Comparison of ENCODE assay signal across 8 mouse cellular contexts in the genomic region with DNA sequence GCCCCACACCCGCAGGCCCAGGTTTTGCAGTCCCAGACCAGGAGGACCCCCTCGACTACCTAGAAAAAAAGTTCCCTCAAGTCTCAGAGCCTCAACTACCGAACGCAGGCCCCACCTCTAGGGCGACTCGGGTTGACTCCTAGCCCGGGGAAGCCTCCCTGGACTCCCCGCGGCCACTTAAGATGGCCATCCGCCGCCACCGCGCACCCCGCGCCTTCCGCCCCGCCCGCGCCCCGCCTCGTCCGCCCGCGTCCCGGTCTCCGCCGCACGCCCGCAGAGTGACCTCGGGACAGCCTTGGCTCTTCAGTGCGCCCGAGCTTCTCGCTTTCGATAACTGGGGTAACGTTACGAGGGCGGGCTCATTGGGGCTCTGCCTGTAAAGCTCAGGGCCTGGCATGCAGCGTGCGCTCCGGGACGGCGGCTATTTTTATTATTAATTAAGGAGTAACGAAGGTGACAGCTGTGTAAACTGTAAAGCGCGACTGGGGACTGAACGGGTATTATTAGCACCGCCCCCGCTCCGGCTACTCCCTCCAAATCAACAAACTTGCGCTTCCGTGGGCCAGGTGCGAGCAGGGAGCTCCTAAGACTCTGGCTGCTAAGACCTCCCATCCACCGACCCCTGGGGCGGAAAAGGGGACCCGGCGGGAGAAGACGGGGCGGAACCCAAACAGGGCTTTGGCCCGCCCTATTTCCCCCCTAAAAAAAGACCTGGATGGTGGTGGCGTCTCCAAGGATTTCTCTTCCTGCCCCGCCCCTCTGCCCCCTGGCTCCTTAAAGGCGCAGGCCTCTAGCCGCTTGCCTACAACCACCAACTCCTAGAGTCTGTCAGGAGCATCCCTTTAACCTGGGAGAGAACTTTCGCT. TPM values are rescaled to one million over a fixed set of nuclear protein-coding genes. Genes with fewer than 3 reads are reported as not detected.
DNase-seq lines count a peak whose midpoint lies in the region; ATAC-seq and TF ChIP-seq lines count a peak whose summit lies in the region.

A gene (minus strand): TSS at position 624 of the 866 bp plus-strand sequence.

- H3K4me3 ChIP-seq in hindbrain, embryonic 10.5 days, result peak within 1 kb of the TSS; percentile 97
- H3K4me3 ChIP-seq in lung, postnatal 0 days (ENCODE audit: low read depth, low read length), result peak within 1 kb of the TSS; percentile 84

- peak; percentile 83 for DNase-seq in MN1 (ENCODE audit: low spot score)
- DNase-seq in cerebellum, adult 8-10 months, result peak; percentile 83
- DNase-seq in frontal cortex, adult 2 months (ENCODE audit: extremely low spot score in 1 of 2, low spot score in 1 of 2), result peak; percentile 81 to 88
- DNase-seq in hindbrain, embryonic 10.5 days (ENCODE audit: low spot score), result peak; percentile 90
- peak; percentile 58 to 72 for DNase-seq in layer of hippocampus, postnatal 10 days (ENCODE audit: low spot score in 2 of 2)
- peak; percentile 95 for DNase-seq in lung, postnatal 0 days (ENCODE audit: low spot score)
- peak; percentile 89 for DNase-seq in ovary, postnatal 36 days (ENCODE audit: low spot score)
- peak; percentile 85 to 86 for DNase-seq in urinary bladder, adult 18-20 months (ENCODE audit: low spot score in 2 of 2)

- ATAC-seq in lung, postnatal 0 days, result peak; percentile 91

- no peaks in the 10 kb centered on the region for H3K9me3 ChIP-seq in hindbrain, embryonic 10.5 days
- no peaks in the 10 kb centered on the region for H3K9me3 ChIP-seq in lung, postnatal 0 days (ENCODE audit: low read length)

- H3K9ac ChIP-seq in lung, postnatal 0 days (replicated peaks; ENCODE audit: low read depth), result peak within 1 kb of the TSS; percentile 89

- H3K27ac ChIP-seq in hindbrain, embryonic 10.5 days, result peak within 1 kb of the TSS; percentile 99
- peak within 1 kb of the TSS; percentile 93 for H3K27ac ChIP-seq in lung, postnatal 0 days (ENCODE audit: low read length)

- no peaks in the 10 kb centered on the region for H3K27me3 ChIP-seq in hindbrain, embryonic 10.5 days (ENCODE audit: insufficient read depth, poor library complexity, severe bottlenecking)
- H3K27me3 ChIP-seq in lung, postnatal 0 days (replicated peaks; ENCODE audit: insufficient read depth, low read length), result no peaks in the 10 kb centered on the region

- H3K4me1 ChIP-seq in hindbrain, embryonic 10.5 days (replicated peaks), result peaks cover 54% of the 10 kb centered on the region
- H3K4me1 ChIP-seq in lung, postnatal 0 days (ENCODE audit: insufficient read depth, low read depth, low read length), result peaks cover 14% of the 10 kb centered on the region; the same call in 1 of the 2 replicates

- TF ChIP-seq EP300 in lung, postnatal 0 days (IDR thresholded peaks at IDR 0.05), result peak; percentile 60

- peaks cover 16% of the 10 kb centered on the region for H3K36me3 ChIP-seq in hindbrain, embryonic 10.5 days
- peaks cover 2% of the 10 kb centered on the region; the same call in 1 of the 2 replicates for H3K36me3 ChIP-seq in lung, postnatal 0 days (ENCODE audit: insufficient read depth, low read length)

- WGBS in hindbrain, embryonic 10.5 days, result under 1% methylated on average over 64 of the region's 64 CpGs
- WGBS in lung, postnatal 0 days, result 1% methylated on average over 64 of the region's 64 CpGs

- peak within 1 kb of the TSS; percentile 91 for H3K4me2 ChIP-seq in lung, postnatal 0 days (replicated peaks; ENCODE audit: low read depth, low read length)

- TF ChIP-seq CTCF in lung, postnatal 0 days (IDR thresholded peaks at IDR 0.05), result peak; percentile 56

RNA-seq across cellular contexts. Expression of the gene that starts here (rescaled TPM):
- 34.3 and 38.8 TPM in 2 replicates for polyA plus RNA-seq in frontal cortex, adult 2 months (2012; rRNA removed)
- 37.6 and 37.8 TPM in 2 replicates for polyA plus RNA-seq in hindbrain, embryonic 10.5 days (2016; fragmentation: Nextera tagmentation; extraction: Ambion mirVana)
- total RNA-seq in layer of hippocampus, postnatal 10 days (2021), result 10 to 100 TPM; 24.0 to 26.3 TPM
- 24.2 and 33.8 TPM in 2 replicates for polyA plus RNA-seq in lung, postnatal 0 days (2015; fragmentation: Nextera tagmentation; extraction: Ambion mirVana)

Comparison
In these comparisons a context has a peak if more than half of its experiments do, and no peak if none do; other contexts are left out.
1. Peak in every context shown above with its lines: DNase-seq, ATAC-seq, H3K4me3 ChIP-seq and H3K27ac ChIP-seq.